Mouse (Mus musculus) embryonic facial prominence, embryonic 15.5 days (tissue): ENCODE data around the gene Olfr18. TPM values are rescaled to one million over a fixed set of nuclear protein-coding genes. Genes with fewer than 3 reads are reported as not detected.

Experiments
- polyA plus RNA-seq: library from polyadenylated mRNA; unstranded; fragments of >200 nt; fragmentation: Nextera tagmentation; extraction: Ambion mirVana; gene quantifications from 2 replicates; pipeline ENCODE4 v1.2.1, GENCODE M21; 2015

The Olfr18 gene
- polyA plus RNA-seq, 1 experiment from 2014 or later: not detected

Other genes starting within 250 kb of the Olfr18 start
- gene Olfr868, start 237.5 kb downstream of the Olfr18 start, polyA plus RNA-seq: not detected in 2 replicates
- gene Olfr869, start 207.1 kb downstream of the Olfr18 start, polyA plus RNA-seq: not detected in 2 replicates
- gene Olfr870, start 162.0 kb downstream of the Olfr18 start, polyA plus RNA-seq: 0.04 TPM in 1 of 2 replicates, not detected in the other
- not detected in 2 replicates for gene Olfr871, start 123.9 kb downstream of the Olfr18 start, polyA plus RNA-seq
- not detected in 2 replicates for gene Olfr872, start 99.0 kb downstream of the Olfr18 start, polyA plus RNA-seq
- 0.19 TPM in 1 of 2 replicates, not detected in the other for gene Olfr39, start 53.7 kb downstream of the Olfr18 start, polyA plus RNA-seq
- 0.11 and 0.12 TPM in 2 replicates for gene Olfr873, start 37.6 kb downstream of the Olfr18 start, polyA plus RNA-seq
- gene Zfp560, start 49.1 kb upstream of the Olfr18 start, polyA plus RNA-seq: 33.8 and 35.2 TPM in 2 replicates
- gene Zfp26, start 124.1 kb upstream of the Olfr18 start, polyA plus RNA-seq: 16.3 and 17.9 TPM in 2 replicates
- 20.8 and 21.1 TPM in 2 replicates for gene Zfp426, start 156.7 kb upstream of the Olfr18 start, polyA plus RNA-seq
- gene Zfp266, start 185.3 kb upstream of the Olfr18 start, polyA plus RNA-seq: 105 and 114 TPM in 2 replicates
- gene Zfp846, start 245.2 kb upstream of the Olfr18 start, polyA plus RNA-seq: 18.0 and 20.4 TPM in 2 replicates